Mouse (Mus musculus): ENCODE results near the gene Igf2bp1. TPM values are rescaled to one million over a fixed set of nuclear protein-coding genes. Genes with fewer than 3 reads are reported as not detected.
A peak's percentile ranks its signal among the peaks of the same experiment; 100 is the strongest.

The Igf2bp1 gene
- polyA plus RNA-seq, 1 experiment from 2014 or later = 5.2 TPM

DNA sequence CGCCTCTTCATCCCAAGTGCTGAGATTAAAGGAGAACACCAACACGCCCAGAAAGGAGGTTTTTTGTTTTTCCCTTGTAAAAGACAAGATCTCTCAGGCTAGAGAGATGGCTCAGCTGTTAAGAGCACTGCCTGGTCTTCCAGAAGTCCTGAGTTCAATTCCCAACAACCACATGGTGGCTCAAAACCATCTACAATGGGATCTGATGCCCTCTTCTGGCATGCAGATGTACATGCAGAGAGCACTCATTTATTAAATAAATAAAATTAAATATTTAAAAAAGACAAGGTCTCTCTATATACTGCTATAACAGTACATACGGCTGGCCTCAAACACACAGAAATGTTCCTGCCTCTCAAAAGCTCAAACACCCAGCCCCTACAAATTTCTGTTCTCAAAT, 27.3 kb downstream of the Igf2bp1 start:
- Histone ChIP-seq H3K36me3 (ENCODE audit: control insufficient read depth, insufficient read depth) (peaks cover 11% of the 10 kb centered on the region; the same call in 1 of the 2 replicates), H3K27me3 (replicated peaks; ENCODE audit: control insufficient read depth, insufficient read depth, low read length) (no peaks in the 10 kb centered on the region), H3K4me3 (ENCODE audit: low read depth, low read length) (no peak overlapping the region), H3K9me3 (ENCODE audit: control insufficient read depth) (no peaks in the 10 kb centered on the region), H3K4me2 (replicated peaks; ENCODE audit: low read depth) (no peak overlapping the region), H3K4me1 (replicated peaks; ENCODE audit: control insufficient read depth, insufficient read depth, low read length) (peaks cover 4% of the 10 kb centered on the region; the same call in 1 of the 2 replicates), H3K9ac (ENCODE audit: low read depth, low read length) (no peak overlapping the region), H3K27ac (ENCODE audit: low read depth, low read length) (no peak overlapping the region)
- WGBS = 86% methylated on average over 3 of the region's 3 CpGs
- peak; percentile 50 for TF ChIP-seq CTCF (IDR thresholded peaks at IDR 0.05; ENCODE audit: low read depth)
- no peak for ATAC-seq

DNA sequence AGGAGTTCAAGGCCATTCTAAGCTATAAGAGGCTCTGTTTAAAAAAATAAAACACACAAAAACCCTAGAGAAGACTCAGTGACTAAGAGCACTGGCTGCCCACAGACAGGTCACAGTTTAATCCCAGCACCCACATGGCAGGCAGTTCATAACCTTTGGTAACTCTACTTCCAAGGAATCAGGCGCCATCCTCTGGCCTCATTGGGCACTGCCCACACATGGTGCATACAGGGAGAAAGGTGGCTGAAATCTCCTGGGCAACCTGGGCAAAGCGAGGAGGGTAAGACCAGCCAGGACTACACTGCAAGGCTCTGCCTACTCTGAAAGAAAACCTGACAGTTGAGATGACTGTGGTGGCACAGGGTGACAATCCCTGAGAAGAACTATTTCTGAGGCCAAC, 29.4 kb downstream of the Igf2bp1 start:
- no peaks in the 10 kb centered on the region for H3K4me1 ChIP-seq (replicated peaks; ENCODE audit: control insufficient read depth, insufficient read depth, low read length)
- no peaks in the 10 kb centered on the region for H3K27me3 ChIP-seq (replicated peaks; ENCODE audit: control insufficient read depth, insufficient read depth, low read length)
- no peak overlapping the region for H3K27ac ChIP-seq (ENCODE audit: low read depth, low read length)
- no peak overlapping the region for H3K4me3 ChIP-seq (ENCODE audit: low read depth, low read length)
- peak; percentile 50 for TF ChIP-seq CTCF (IDR thresholded peaks at IDR 0.05; ENCODE audit: low read depth)
- H3K36me3 ChIP-seq (ENCODE audit: control insufficient read depth, insufficient read depth) = peaks cover 26% of the 10 kb centered on the region
- no peak for ATAC-seq
- 93% methylated on average over 2 of the region's 2 CpGs for WGBS
- H3K9me3 ChIP-seq (ENCODE audit: control insufficient read depth) = no peaks in the 10 kb centered on the region
- no peak overlapping the region for H3K9ac ChIP-seq (ENCODE audit: low read depth, low read length)
- H3K4me2 ChIP-seq (replicated peaks; ENCODE audit: low read depth) = no peak overlapping the region

DNA sequence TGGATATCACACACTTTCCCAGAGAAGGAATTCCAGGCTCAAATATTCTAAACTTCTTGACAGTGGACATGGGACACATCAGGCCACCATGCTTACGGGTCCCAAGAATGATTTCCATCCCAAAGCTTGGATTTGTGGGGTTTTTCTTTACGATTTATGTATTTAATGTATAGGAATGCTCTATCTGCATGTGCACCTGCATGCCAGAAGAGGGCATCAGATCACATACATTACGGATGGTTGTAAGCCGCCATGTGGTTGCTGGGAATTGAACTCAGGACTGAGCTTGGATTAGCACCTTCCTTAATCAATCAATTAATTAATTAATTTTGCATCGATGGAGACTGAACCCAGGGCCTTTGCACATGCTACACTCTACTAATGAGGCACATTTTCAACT, 30.0 kb downstream of the Igf2bp1 start:
- no peaks in the 10 kb centered on the region for H3K27me3 ChIP-seq (replicated peaks; ENCODE audit: control insufficient read depth, insufficient read depth, low read length)
- TF ChIP-seq CTCF (IDR thresholded peaks at IDR 0.05; ENCODE audit: low read depth) = peak; percentile 49
- no peak overlapping the region for H3K4me2 ChIP-seq (replicated peaks; ENCODE audit: low read depth)
- H3K9me3 ChIP-seq (ENCODE audit: control insufficient read depth) = no peaks in the 10 kb centered on the region
- no peak overlapping the region for H3K27ac ChIP-seq (ENCODE audit: low read depth, low read length)
- H3K9ac ChIP-seq (ENCODE audit: low read depth, low read length) = no peak overlapping the region
- no peak overlapping the region for H3K4me3 ChIP-seq (ENCODE audit: low read depth, low read length)
- H3K4me1 ChIP-seq (replicated peaks; ENCODE audit: control insufficient read depth, insufficient read depth, low read length) = no peaks in the 10 kb centered on the region
- peaks cover 32% of the 10 kb centered on the region for H3K36me3 ChIP-seq (ENCODE audit: control insufficient read depth, insufficient read depth)
- no peak for ATAC-seq
- 91% methylated on average over 5 of the region's 5 CpGs for WGBS

GRCm38 (mm10) chr11:95973187-95973586, 32.6 kb downstream of the Igf2bp1 start:
- peaks cover 51% of the 10 kb centered on the region for H3K36me3 ChIP-seq (ENCODE audit: control insufficient read depth, insufficient read depth)
- ATAC-seq = no peak
- 66% methylated on average over 6 of the region's 6 CpGs for WGBS
- H3K4me3 ChIP-seq (ENCODE audit: low read depth, low read length) = no peak overlapping the region
- H3K9me3 ChIP-seq (ENCODE audit: control insufficient read depth) = no peaks in the 10 kb centered on the region
- no peak overlapping the region for H3K4me2 ChIP-seq (replicated peaks; ENCODE audit: low read depth)
- no peaks in the 10 kb centered on the region for H3K27me3 ChIP-seq (replicated peaks; ENCODE audit: control insufficient read depth, insufficient read depth, low read length)
- no peak overlapping the region for H3K27ac ChIP-seq (ENCODE audit: low read depth, low read length)
- H3K4me1 ChIP-seq (replicated peaks; ENCODE audit: control insufficient read depth, insufficient read depth, low read length) = no peaks in the 10 kb centered on the region
- no peak overlapping the region for H3K9ac ChIP-seq (ENCODE audit: low read depth, low read length)
- peak; percentile 59 for TF ChIP-seq CTCF (IDR thresholded peaks at IDR 0.05; ENCODE audit: low read depth)

- 66% methylated on average over 7 of the region's 7 CpGs for WGBS
- Histone ChIP-seq H3K9me3 (ENCODE audit: control insufficient read depth) (no peaks in the 10 kb centered on the region), H3K9ac (ENCODE audit: low read depth, low read length) (no peak overlapping the region), H3K27me3 (replicated peaks; ENCODE audit: control insufficient read depth, insufficient read depth, low read length) (no peaks in the 10 kb centered on the region), H3K27ac (ENCODE audit: low read depth, low read length) (no peak overlapping the region), H3K4me2 (replicated peaks; ENCODE audit: low read depth) (no peak overlapping the region), H3K36me3 (ENCODE audit: control insufficient read depth, insufficient read depth) (peaks cover 47% of the 10 kb centered on the region), H3K4me3 (ENCODE audit: low read depth, low read length) (no peak overlapping the region), H3K4me1 (replicated peaks; ENCODE audit: control insufficient read depth, insufficient read depth, low read length) (no peaks in the 10 kb centered on the region)
- no peak for ATAC-seq
- TF ChIP-seq CTCF (IDR thresholded peaks at IDR 0.05; ENCODE audit: low read depth) = no peak
These were observed 42.4 kb downstream of the Igf2bp1 start for GRCm38 (mm10) chr11:95963304-95963703.

GRCm38 (mm10) chr11:95959152-95959551, 46.6 kb downstream of the Igf2bp1 start:
- no peak overlapping the region for H3K4me2 ChIP-seq (replicated peaks; ENCODE audit: low read depth)
- H3K9ac ChIP-seq (ENCODE audit: low read depth, low read length) = no peak overlapping the region
- ATAC-seq = no peak

GRCm38 (mm10) chr11:95958251-95958650, 47.5 kb downstream of the Igf2bp1 start:
- no peaks in the 10 kb centered on the region for H3K4me1 ChIP-seq (replicated peaks; ENCODE audit: control insufficient read depth, insufficient read depth, low read length)
- H3K36me3 ChIP-seq (ENCODE audit: control insufficient read depth, insufficient read depth) = peaks cover 5% of the 10 kb centered on the region
- ATAC-seq = no peak
- H3K9me3 ChIP-seq (ENCODE audit: control insufficient read depth) = no peaks in the 10 kb centered on the region
- no peak overlapping the region for H3K27ac ChIP-seq (ENCODE audit: low read depth, low read length)
- TF ChIP-seq CTCF (IDR thresholded peaks at IDR 0.05; ENCODE audit: low read depth) = no peak
- H3K4me2 ChIP-seq (replicated peaks; ENCODE audit: low read depth) = no peak overlapping the region
- no peak overlapping the region for H3K4me3 ChIP-seq (ENCODE audit: low read depth, low read length)
- no peak overlapping the region for H3K9ac ChIP-seq (ENCODE audit: low read depth, low read length)
- WGBS = 73% methylated on average over 9 of the region's 9 CpGs
- no peaks in the 10 kb centered on the region for H3K27me3 ChIP-seq (replicated peaks; ENCODE audit: control insufficient read depth, insufficient read depth, low read length)

More at GRCm38 (mm10) chr11:95959152-95959551, 46.6 kb downstream of the Igf2bp1 start:
- no peaks in the 10 kb centered on the region for H3K4me1 ChIP-seq (replicated peaks; ENCODE audit: control insufficient read depth, insufficient read depth, low read length)
- H3K9me3 ChIP-seq (ENCODE audit: control insufficient read depth) = no peaks in the 10 kb centered on the region
- H3K36me3 ChIP-seq (ENCODE audit: control insufficient read depth, insufficient read depth) = peaks cover 11% of the 10 kb centered on the region
- WGBS = 68% methylated on average over 6 of the region's 6 CpGs
- TF ChIP-seq CTCF (IDR thresholded peaks at IDR 0.05; ENCODE audit: low read depth) = peak; percentile 48; the same call in 1 of the 2 replicates
- no peak overlapping the region for H3K4me3 ChIP-seq (ENCODE audit: low read depth, low read length)
- no peaks in the 10 kb centered on the region for H3K27me3 ChIP-seq (replicated peaks; ENCODE audit: control insufficient read depth, insufficient read depth, low read length)
- no peak overlapping the region for H3K27ac ChIP-seq (ENCODE audit: low read depth, low read length)

All from intestine, postnatal 0 days (tissue).